Mouse (Mus musculus): ENCODE measurements around the gene Rabep1. TPM values are rescaled to one million over a fixed set of nuclear protein-coding genes. Genes with fewer than 3 reads are reported as not detected.

Gene Rabep1
- polyA plus RNA-seq, 1 experiment from 2014 or later = 55.2 TPM

DNA sequence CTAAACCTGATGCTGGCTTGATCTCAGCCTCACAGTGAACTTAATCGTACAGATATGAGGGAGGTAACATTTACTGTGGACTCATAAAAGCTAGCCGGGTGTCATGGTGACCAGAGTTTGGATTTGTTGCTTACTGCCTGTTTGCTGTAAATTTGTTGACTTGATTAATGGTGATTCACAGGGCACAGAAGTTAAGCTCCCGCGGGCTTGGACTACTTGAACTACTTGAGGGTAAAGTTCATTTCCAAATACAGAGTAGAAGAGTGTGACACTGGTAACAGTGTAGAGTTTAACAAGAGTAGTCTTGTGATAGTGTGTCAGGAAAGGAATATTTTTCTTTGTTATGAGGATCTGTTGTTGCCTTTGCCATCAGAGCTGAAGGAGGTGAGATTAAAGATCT is 74.9 kb downstream of the Rabep1 start:
- no peak overlapping the region for H3K9ac ChIP-seq
- H3K4me3 ChIP-seq (replicated peaks) = no peak overlapping the region
- H3K27ac ChIP-seq = no peak overlapping the region
- no peaks in the 10 kb centered on the region for H3K9me3 ChIP-seq
- no peaks in the 10 kb centered on the region for H3K4me1 ChIP-seq
- no peaks in the 10 kb centered on the region for H3K27me3 ChIP-seq
- H3K36me3 ChIP-seq (replicated peaks) = peaks cover 38% of the 10 kb centered on the region
- 93% methylated on average over 4 of the region's 4 CpGs for WGBS
- no peak for ATAC-seq (ENCODE audit: low FRiP score)
- no peak overlapping the region for H3K4me2 ChIP-seq

DNA sequence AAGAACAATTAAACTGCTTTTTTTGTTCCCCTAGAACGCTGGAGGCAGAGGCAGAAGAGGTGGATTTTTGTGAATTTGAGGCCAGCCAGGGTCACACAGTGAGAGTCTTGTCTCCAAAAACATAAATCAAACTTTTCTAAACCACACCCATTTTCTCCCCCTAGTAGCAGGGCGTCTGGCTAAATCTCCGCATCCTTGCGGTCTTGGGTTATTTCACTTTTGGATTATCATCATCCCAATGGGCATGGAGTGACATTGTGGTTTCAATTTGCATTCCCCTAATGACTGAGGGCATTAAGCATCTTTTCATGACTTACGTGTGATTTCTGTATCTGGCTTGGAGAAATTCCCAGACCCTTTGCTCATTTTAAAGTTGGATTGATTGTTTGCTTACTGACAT is 86.9 kb downstream of the Rabep1 start:
- no peak for ATAC-seq (ENCODE audit: low FRiP score)
- WGBS = 92% methylated on average over 5 of the region's 5 CpGs
- H3K4me1 ChIP-seq = no peaks in the 10 kb centered on the region

DNA sequence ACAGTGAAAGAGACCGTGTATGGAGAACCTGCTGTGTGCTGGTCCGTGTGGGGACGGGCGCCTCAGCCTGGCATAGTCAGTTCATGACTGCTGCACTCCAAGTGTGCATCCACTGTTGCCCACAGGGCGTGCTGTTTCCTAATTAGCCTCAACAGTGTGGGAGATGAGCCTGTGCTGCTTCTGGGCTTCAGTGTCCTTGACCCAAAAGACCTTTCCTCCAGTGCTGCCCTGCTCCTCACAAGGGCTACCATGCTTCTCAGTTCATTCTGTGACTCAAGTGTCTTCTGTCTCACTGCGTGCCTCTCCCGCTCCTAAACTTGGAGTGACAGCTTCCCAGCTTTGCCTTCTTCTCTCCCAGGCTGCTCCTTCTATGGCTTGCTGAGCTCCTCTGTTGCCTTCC is 90.7 kb downstream of the Rabep1 start:
- no peak overlapping the region for H3K27ac ChIP-seq
- ATAC-seq (ENCODE audit: low FRiP score) = no peak
- H3K4me1 ChIP-seq = no peaks in the 10 kb centered on the region
- WGBS = 88% methylated on average over 7 of the region's 7 CpGs
- no peaks in the 10 kb centered on the region for H3K9me3 ChIP-seq
- H3K9ac ChIP-seq = no peak overlapping the region
- no peaks in the 10 kb centered on the region for H3K27me3 ChIP-seq
- no peak overlapping the region for H3K4me2 ChIP-seq
- H3K4me3 ChIP-seq (replicated peaks) = no peak overlapping the region
- H3K36me3 ChIP-seq (replicated peaks) = peaks cover 62% of the 10 kb centered on the region

More for the DNA sequence above, 86.9 kb downstream of the Rabep1 start:
- no peaks in the 10 kb centered on the region for H3K9me3 ChIP-seq
- H3K4me2 ChIP-seq = no peak overlapping the region
- no peak overlapping the region for H3K27ac ChIP-seq
- peaks cover 44% of the 10 kb centered on the region for H3K36me3 ChIP-seq (replicated peaks)
- H3K9ac ChIP-seq = no peak overlapping the region
- H3K27me3 ChIP-seq = no peaks in the 10 kb centered on the region
- no peak overlapping the region for H3K4me3 ChIP-seq (replicated peaks)

DNA sequence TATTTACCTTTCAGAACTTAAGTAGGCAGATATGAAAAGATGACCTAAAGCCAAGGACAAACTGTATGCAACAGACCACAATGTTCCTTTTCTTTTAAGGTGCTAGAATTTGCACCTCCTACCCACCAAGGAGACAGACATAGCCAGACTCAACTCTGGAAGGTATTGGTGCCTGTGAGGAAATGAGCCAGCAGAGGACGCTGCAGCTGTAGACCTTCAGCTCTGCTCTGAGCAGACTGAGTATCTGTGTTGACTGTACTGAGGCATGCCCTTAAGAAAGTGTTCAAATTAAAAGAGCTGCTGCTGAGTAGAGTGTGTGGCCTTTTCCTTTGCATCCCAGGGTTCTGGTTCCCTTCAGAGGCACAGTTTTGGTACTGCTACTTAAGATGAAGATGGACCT is 98.0 kb downstream of the Rabep1 start:
- WGBS = 86% methylated on average over 1 of the region's 1 CpGs
- no peak overlapping the region for H3K9ac ChIP-seq
- no peaks in the 10 kb centered on the region for H3K9me3 ChIP-seq
- no peak for ATAC-seq (ENCODE audit: low FRiP score)
- H3K27me3 ChIP-seq = no peaks in the 10 kb centered on the region
- H3K4me1 ChIP-seq = no peaks in the 10 kb centered on the region
- H3K36me3 ChIP-seq (replicated peaks) = peaks cover 81% of the 10 kb centered on the region
- no peak overlapping the region for H3K27ac ChIP-seq
- H3K4me2 ChIP-seq = no peak overlapping the region
- H3K4me3 ChIP-seq (replicated peaks) = no peak overlapping the region

DNA sequence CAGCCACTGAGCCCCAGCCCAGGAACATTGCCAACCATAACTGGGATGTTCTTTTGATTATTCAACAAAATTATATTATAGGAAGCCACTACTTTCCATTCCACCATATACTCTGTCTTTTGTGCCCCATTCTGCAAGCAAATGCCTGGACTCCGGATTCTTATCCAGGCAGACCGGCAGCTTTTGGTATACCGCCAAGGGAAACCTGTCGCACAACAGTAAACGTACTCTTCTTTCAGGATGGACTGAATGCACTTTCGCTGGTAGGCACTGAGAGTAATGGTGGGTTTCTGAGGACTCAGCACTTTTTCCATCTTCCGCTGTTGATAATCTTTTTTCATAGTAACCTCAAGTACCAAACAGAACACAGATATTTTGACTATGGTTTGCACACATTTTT is 99.1 kb downstream of the Rabep1 start:
- ATAC-seq (ENCODE audit: low FRiP score) = no peak
- no peaks in the 10 kb centered on the region for H3K4me1 ChIP-seq

DNA sequence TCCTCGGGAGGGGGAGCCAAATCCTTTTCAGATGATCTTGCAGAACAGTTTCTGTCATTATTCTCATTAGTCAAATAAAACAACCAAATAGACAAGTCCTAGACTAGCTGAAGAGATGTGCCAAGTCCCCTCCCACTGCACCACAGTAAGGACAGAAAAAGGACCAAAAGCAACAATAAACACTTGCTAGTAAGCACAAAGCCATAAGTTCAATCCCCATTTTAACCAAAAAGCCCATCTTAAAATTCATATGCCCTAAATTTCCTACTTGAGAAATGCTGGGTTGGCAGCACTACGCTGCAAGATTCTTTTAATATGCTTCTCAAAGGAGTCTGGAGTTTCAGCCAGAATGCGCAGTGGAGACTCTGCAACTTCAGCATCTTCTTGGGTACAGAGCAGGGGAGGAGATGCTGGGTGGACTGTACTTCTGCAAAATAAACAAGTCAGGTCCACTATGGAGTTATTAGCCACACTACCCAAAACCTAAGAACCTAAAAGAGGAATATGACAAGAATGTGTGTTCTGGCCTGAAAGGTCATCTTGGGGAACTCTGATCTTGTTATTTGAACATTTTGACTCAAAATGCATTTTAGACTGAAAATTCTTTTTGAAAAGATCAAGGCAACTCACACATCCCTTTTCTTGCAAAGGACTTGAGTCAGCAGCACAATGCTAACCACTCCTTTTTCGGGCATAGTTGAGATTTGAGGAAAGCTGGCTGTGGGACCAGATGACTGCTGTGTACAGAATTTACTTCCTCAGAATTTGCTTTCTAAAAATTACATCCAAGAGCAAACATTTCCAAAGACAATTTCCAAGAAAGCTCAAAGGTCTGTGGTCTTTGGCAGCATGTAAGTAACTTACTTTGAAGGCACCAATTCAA is 100.6 kb downstream of the Rabep1 start:
- H3K27ac ChIP-seq = no peak overlapping the region
- no peak for ATAC-seq (ENCODE audit: low FRiP score)
- no peaks in the 10 kb centered on the region for H3K27me3 ChIP-seq
- H3K9me3 ChIP-seq = no peaks in the 10 kb centered on the region
- no peak overlapping the region for H3K4me2 ChIP-seq
- H3K36me3 ChIP-seq (replicated peaks) = peaks cover 89% of the 10 kb centered on the region
- no peaks in the 10 kb centered on the region for H3K4me1 ChIP-seq
- 94% methylated on average over 4 of the region's 4 CpGs for WGBS
- no peak overlapping the region for H3K4me3 ChIP-seq (replicated peaks)
- H3K9ac ChIP-seq = no peak overlapping the region

More for the DNA sequence above, 99.1 kb downstream of the Rabep1 start:
- H3K27me3 ChIP-seq = no peaks in the 10 kb centered on the region
- WGBS = 92% methylated on average over 7 of the region's 7 CpGs
- no peak overlapping the region for H3K4me2 ChIP-seq
- no peak overlapping the region for H3K9ac ChIP-seq
- H3K9me3 ChIP-seq = no peaks in the 10 kb centered on the region
- peaks cover 89% of the 10 kb centered on the region for H3K36me3 ChIP-seq (replicated peaks)
- no peak overlapping the region for H3K27ac ChIP-seq
- H3K4me3 ChIP-seq (replicated peaks) = no peak overlapping the region

DNA sequence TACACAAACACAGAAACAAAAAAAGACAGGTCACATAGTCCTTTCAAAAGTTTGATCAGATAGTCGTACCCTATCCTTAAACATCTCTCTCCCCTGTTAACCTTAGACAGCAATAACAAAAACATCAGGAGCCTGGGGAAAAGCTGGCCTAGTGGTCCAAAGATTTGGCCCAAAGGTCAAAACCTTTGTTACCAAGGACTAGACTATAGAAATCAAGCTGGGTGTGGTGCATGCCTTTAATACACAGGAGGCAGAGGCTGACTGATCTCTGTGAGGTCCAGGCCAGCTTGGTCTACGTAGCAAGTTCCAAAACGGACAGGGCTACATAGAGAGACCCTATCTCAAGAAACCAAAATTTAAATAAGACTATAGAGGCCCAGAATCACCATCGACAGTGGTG is 110.1 kb downstream of the Rabep1 start:
- Histone ChIP-seq H3K27me3 (no peaks in the 10 kb centered on the region), H3K4me3 (replicated peaks) (no peak overlapping the region), H3K9ac (no peak overlapping the region), H3K4me2 (no peak overlapping the region), H3K4me1 (no peaks in the 10 kb centered on the region), H3K9me3 (no peaks in the 10 kb centered on the region), H3K27ac (no peak overlapping the region), H3K36me3 (replicated peaks) (peaks cover 96% of the 10 kb centered on the region)
- no peak for ATAC-seq (ENCODE audit: low FRiP score)
- WGBS = 90% methylated on average over 4 of the region's 4 CpGs

DNA sequence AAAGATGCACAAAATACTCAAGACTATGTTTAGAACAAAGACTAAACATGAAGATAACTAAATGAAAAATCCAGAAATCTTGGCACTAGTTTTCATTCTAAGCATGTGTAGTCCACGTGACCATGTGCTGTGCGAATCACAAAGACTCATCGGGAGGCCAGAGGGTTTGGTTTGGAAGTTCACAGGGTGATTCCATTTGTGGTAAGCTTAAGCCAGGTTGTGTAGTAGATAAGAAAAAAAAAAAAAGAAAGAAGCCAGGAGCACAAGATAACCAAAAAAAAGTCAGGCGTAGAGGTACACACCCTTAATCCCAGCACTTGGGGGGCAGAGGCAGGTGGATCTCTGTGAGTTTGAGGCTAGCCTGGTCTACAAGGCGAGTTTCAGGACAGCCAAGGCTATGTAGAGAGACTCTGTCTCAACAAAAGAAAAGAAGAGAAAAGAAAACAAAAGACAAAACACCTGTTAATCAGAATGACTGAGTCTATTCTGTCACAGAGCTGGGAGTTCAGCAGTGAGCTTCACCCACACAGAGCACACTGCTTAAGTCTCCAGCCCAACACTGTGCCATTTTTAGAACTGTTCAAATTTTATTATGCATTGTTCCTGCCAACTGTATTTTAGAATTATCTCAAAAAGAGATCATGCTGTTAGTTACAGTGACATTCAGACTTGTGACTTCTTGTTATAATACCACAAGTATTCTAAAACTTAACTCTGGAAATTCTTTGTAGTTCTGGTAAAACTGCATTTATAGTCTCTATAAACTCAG is 116.4 kb downstream of the Rabep1 start:
- Histone ChIP-seq H3K27me3 (no peaks in the 10 kb centered on the region), H3K9ac (no peak overlapping the region), H3K27ac (no peak overlapping the region), H3K4me1 (no peaks in the 10 kb centered on the region), H3K9me3 (no peaks in the 10 kb centered on the region), H3K4me3 (replicated peaks) (no peak overlapping the region), H3K36me3 (replicated peaks) (peaks cover 95% of the 10 kb centered on the region), H3K4me2 (no peak overlapping the region)
- no peak for ATAC-seq (ENCODE audit: low FRiP score)
- 93% methylated on average over 5 of the region's 5 CpGs for WGBS

DNA sequence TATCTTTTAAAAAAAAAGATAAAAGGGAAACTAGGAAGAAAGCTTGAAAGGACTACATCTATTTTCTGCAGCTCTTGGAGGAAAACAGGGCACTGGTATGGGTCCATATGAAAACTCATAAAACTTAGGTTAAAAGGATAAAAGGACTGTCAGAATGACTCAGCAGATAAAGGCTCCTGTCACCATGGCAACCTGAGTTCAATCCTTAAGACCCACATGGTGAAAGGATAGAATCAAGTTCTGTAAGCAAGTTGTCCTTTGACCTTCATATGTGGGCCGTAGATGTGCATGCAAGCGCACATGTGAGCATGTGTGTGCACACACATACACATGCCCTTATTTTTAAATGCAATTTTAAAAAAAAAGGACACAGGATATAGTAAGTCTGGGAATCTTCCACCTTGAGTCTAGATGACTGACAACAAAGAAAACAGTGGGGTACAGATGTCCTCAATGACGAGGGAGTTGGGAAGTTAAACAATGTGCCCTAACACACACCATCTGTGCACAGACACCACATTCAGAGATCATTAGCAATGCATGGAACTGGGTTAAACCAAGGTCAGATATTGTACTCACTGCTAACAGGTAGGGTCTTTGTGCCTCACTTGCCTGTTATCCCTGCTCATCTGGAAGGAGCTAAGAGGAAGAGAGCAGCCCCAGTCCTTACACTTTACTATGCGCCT is 119.8 kb downstream of the Rabep1 start:
- 78% methylated on average over 4 of the region's 4 CpGs for WGBS
- ATAC-seq (ENCODE audit: low FRiP score) = no peak

DNA sequence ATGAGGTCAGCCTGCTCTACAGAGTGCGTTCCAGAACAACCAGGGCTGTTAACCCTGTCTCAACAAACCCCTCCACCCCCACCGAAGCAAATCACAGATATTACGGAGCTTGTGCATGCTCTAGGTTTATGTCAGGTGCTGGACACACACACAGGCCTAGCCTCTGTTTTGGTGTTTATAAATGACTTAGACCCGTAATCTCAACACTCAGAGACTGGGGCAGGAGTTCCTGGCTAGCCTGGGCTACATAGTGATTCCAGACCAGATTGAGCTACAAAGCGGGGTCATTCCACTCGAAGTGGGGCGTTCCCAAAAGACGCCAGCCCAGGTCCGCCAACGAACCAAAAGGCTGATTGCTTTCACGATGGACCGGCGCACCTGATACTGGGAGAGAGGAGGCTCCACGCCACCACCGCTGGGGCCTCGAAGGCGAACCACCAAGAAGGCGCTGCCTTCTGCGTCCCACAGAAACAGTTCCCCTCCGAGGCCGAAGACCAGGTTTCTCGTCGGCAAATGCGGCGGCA is 124.8 kb downstream of the Rabep1 start:
- H3K27ac ChIP-seq = peak overlapping the region; percentile 89
- no peaks in the 10 kb centered on the region for H3K9me3 ChIP-seq
- under 1% methylated on average over 25 of the region's 25 CpGs for WGBS
- H3K4me2 ChIP-seq = peak overlapping the region; percentile 75
- peak overlapping the region; percentile 88 for H3K4me3 ChIP-seq (replicated peaks)
- peak; percentile 22; the same call in 1 of the 2 replicates for ATAC-seq (ENCODE audit: low FRiP score)
- H3K9ac ChIP-seq = peak overlapping the region; percentile 87
- peaks cover 22% of the 10 kb centered on the region for H3K4me1 ChIP-seq
- H3K36me3 ChIP-seq (replicated peaks) = peaks cover 42% of the 10 kb centered on the region
- H3K27me3 ChIP-seq = no peaks in the 10 kb centered on the region

More for the DNA sequence above, 119.8 kb downstream of the Rabep1 start:
- no peak overlapping the region for H3K4me2 ChIP-seq
- peaks cover 16% of the 10 kb centered on the region for H3K4me1 ChIP-seq
- H3K36me3 ChIP-seq (replicated peaks) = peaks cover 72% of the 10 kb centered on the region
- H3K27me3 ChIP-seq = no peaks in the 10 kb centered on the region
- no peaks in the 10 kb centered on the region for H3K9me3 ChIP-seq
- no peak overlapping the region for H3K27ac ChIP-seq
- no peak overlapping the region for H3K4me3 ChIP-seq (replicated peaks)
- H3K9ac ChIP-seq = no peak overlapping the region

DNA sequence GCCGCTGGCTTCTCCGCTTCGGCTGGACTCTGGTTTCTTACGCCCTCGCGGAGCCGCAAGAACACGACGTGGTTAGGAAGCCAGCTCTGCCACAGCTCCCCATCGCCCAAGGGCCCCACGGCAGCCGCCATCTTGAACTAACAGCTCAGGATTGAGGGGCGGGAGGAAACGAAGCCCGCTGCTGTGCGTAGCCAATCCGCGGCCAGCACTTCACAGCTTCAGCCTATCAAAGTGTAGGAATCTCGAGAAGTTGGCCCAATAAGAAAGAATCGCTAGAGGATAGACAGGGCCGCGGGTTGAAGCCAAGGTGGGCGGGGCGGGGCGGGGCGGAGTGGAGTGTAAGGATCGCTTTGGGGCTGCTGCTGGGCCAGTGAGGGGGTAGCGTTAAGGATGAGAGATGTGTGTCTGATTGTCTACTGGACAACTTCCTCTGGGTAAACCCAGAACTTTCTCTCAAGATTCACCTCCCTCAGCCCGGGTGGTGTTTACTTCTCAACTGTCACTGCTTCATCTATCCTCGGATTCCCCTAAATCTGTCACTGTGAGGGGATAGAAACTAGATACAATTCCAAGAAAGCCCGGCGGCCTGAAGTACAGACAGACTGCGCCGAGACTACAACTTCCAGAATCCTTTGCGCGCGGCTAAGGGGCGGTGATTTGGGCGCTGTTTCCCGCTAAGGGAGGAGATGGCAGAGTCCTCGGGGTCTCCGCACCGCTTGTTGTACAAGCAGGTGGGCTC is 125.4 kb downstream of the Rabep1 start, which contains the start of the genes Nup88 and Rpain:
Nup88 (minus strand) TSS at position 153 of the 739 bp plus-strand sequence.
Rpain (plus strand) TSS at position 393 of the 739 bp plus-strand sequence.
- H3K4me1 ChIP-seq = peaks cover 22% of the 10 kb centered on the region
- H3K4me2 ChIP-seq = peak within 1 kb of the TSS; percentile 75
- H3K27me3 ChIP-seq = no peaks in the 10 kb centered on the region
- H3K36me3 ChIP-seq (replicated peaks) = peaks cover 42% of the 10 kb centered on the region
- H3K9ac ChIP-seq = peak within 1 kb of the TSS; percentile 87
- no peaks in the 10 kb centered on the region for H3K9me3 ChIP-seq
- ATAC-seq (ENCODE audit: low FRiP score) = peak; percentile 98
- H3K27ac ChIP-seq = peak within 1 kb of the TSS; percentile 94
- under 1% methylated on average over 43 of the region's 43 CpGs for WGBS
- peak within 1 kb of the TSS; percentile 88 for H3K4me3 ChIP-seq (replicated peaks)

Measured in forebrain, embryonic 12.5 days (tissue).